Mouse (Mus musculus) kidney, postnatal 4 days (tissue): ENCODE measurements at regions not wholly inside any gene's neighbourhood (a gene's known extent, or its start where the extent isn't known, plus 50 kb on each side); places are given as distances from the start of the nearest gene placed in this dataset.
A peak's percentile ranks its signal among the peaks of the same experiment; 100 is the strongest.

Source experiments
- DNase-seq, 2 experiments: peaks; one replicate each; pipeline ENCODE4 v3.0.0; 2021; ENCODE audit warnings: mixed read lengths in 2 of 2

DNA sequence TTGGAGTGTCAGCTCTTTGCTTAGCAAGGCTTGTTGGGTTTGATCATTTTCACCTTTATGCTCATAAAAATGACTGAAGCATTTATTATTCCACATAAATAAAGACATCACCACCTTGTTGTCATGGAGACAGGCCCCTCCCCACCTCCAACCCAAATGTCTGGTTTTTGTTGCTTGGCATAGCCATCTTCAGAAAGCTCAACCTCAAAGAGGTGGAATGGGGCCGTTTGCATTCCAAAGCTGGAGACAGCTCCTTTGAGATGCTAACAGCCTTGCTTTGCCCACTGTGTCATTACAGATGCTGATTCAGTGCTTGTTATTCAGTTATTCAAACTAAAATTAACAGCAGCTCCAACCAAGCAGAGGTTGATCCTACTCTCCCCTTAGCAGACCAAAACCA lies 51.9 kb upstream of the Lgalsl start:
- DNase-seq = no peak

DNA sequence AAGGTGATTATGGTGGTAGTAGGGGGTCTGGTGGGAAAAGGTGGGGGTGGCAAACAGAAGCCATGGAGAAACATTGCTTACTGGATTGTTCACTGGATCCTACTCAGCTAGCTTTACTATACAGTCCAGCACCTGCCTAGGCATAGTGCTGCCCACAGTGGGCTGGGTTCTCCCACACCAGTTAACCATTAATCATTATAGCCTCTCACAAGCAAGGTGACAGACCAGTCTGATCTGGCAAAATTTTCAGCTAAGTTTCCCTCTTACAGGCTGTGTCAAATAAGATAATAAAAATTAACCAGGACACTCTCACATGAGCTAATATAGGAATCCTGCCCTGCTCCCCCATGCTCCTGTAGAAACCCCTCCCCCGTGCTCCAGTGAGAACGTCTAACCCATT lies 53.1 kb upstream of the Lgalsl start:
- no peak for DNase-seq

DNA sequence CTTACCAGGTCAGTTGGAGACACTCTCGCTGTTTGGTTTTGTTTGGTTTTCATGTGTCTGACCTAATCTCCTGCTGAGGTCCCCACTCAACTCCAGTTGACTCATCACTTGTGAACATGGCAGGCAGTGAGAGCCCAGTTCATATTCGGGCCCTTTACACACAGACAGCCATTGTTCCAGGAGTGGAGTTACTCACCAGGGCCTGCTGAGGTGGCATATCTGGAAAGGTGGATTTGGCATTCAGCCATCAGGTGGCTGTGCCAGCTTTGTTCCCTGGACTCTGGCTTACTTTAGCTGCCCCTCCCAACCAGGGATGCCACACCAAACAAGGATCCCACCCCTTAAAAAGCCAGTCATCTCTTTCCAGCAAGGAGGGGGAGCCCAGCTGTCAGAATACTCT lies 56.2 kb upstream of the Lgalsl start:
- DNase-seq = no peak

GRCm38 (mm10) chr11:20890479-20890878 lies 59.6 kb upstream of the Lgalsl start:
- DNase-seq = no peak

GRCm38 (mm10) chr11:20891711-20892110 lies 60.9 kb upstream of the Lgalsl start:
- DNase-seq = no peak

GRCm38 (mm10) chr11:20896277-20897123 lies 65.6 kb upstream of the Lgalsl start:
- DNase-seq = peak; percentile 55 to 69

GRCm38 (mm10) chr11:20897468-20897867 lies 66.6 kb upstream of the Lgalsl start:
- DNase-seq = no peak

DNA sequence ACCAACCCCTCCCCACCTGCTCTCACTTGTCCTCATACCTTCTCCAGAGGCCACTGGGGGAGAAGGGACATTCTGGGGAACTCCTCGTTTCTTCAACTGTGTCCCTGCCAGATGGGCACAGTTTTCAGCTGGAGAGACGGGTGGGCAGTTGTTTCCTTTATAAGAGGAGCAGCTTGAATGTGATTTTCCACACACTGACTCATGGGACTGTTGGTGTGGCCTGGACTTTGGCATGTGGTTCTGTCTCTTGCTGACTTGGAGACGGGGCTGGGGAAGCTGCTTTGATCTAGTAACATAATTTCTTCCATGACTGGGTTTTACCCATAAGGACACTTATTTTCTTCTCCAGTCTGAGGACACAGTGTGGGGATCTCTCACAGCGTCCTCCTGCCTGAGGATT lies 67.7 kb upstream of the Lgalsl start:
- peak in 1 of 2 experiments; percentile 20 for DNase-seq

- DNase-seq = no peak
Measured at GRCm38 (mm10) chr11:20899766-20900165, 68.9 kb upstream of the Lgalsl start.

- DNase-seq = no peak
Measured at GRCm38 (mm10) chr11:20902001-20902400, 71.1 kb upstream of the Lgalsl start.

DNA sequence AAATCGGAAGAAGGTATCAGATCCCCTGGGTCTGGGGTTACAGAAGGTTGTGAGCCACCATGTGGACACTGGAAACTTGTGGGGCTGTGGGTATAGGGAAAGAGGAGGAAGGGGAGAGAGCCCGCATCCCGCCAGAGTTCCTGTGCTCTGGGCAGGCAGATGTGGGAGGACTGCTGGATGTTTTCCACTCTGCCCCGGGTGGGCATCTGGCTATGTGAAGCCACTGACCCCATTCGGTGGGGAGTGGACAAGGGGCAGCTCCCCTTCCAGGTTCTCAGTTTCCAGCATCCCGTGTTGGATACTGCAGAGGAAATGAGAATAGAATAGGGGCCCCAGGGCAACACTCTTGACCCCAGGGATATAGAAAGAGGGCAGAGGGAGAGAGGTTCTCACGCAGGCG lies 72.1 kb upstream of the Lgalsl start:
- DNase-seq = no peak

DNA sequence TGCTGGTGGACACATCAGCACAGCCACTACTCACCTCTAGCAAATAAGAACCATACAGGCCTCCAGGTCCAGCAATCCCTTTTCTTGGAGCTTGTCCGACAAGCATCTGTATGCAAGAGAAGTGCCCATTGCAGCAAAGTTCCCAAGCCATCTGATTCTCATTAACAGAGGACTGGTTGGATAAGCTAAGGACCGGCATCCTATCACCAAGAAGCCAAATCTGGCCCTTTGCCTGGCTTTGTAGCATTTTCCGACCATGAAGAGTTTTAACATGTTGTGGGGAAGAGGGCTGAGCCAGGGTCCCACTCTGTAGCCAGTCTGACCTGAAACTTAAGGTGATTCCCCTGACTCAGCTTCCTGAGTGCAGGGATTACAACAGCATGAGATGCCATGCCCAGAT lies 77.1 kb upstream of the Lgalsl start:
- DNase-seq = no peak

DNA sequence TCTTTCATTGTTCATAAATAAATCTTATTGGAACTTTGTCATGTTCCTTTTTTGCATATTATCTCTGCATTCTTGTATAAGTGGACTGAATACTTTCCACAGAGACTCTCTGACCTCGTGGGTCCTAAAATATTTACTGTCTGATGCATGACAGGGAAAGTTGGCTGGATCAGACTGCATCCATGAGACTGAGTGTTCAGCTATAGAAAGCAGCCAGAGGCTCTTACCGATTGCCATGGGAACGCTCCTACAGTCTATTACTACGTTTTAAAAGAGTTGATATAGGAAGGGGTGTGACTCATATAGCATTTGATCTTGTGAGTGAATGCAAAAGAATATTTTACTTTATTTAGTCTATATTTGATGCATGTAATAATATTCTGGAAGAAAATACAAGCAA lies 77.6 kb upstream of the Lgalsl start:
- DNase-seq = no peak

DNA sequence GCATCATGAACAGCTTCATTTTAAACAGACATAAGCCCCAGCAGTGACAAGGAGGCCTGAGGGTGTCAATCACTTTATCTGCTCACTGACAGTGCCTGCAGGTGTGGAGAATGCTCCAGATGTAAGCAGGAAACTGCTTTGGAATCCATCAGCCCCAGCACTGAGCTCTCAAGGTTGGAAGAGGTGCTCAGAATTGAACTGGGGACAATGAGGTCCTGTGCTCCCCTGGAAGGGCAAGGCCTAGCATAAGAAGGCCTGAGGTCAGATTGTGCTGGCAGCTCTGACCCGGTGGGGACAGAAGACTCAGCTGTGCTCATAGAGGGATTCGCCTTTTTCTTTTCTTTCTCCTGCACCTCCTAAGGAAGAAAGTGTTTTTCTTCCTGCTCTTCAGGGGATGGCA lies 82.2 kb upstream of the Lgalsl start:
- DNase-seq = no peak

GRCm38 (mm10) chr11:20913598-20914296 lies 82.9 kb upstream of the Lgalsl start:
- peak; percentile 93 for DNase-seq

- peak in 1 of 2 experiments; percentile 16 for DNase-seq
Measured at GRCm38 (mm10) chr11:20914297-20914997, 83.6 kb upstream of the Lgalsl start.

DNA sequence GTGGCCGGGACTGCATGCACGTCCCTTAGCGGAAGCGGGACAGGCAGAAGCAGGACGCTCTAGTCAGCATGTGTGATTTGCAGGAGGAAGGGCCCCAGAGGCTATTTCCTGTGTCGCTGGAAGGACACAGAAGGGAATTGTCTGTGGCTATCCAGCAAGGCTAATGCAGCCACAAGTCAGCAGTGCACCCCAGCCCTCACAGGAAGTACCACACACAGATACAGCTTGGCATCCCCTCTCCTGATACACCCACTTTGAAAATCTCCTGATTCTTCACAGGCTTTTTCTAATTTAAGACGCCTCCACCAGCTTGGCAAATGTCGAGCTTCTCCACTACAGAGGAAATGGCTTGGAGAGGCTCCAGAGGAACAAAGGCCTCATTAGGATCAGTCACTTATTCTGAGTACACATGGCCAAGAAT lies 84.3 kb upstream of the Lgalsl start:
- peak; percentile 68 to 80 for DNase-seq

- DNase-seq = peak; percentile 34 to 48
Measured at GRCm38 (mm10) chr11:20915687-20916432, 85.0 kb upstream of the Lgalsl start.

DNA sequence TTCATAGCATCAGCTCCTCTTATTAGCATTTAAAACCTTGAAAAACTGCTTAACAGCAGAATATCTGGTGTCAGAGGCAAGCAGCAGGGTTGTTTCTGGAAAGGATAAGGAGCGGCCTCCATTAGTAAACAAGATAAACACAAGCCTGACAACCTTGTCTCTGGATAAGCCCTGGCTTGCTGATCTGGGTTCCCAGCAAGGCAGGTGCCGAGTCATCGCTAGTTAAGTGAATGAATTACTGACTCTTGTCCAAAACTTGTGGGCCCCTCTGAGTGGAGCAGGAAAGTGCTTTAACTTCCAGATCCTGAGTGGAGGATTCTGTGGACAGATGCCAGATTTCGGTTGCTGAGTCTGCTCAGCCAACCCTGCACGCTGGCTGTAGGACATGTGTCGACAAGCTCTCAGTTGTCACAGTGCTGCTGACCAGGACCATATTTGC lies 85.6 kb upstream of the Lgalsl start:
- DNase-seq = peak; percentile 52 to 65

DNA sequence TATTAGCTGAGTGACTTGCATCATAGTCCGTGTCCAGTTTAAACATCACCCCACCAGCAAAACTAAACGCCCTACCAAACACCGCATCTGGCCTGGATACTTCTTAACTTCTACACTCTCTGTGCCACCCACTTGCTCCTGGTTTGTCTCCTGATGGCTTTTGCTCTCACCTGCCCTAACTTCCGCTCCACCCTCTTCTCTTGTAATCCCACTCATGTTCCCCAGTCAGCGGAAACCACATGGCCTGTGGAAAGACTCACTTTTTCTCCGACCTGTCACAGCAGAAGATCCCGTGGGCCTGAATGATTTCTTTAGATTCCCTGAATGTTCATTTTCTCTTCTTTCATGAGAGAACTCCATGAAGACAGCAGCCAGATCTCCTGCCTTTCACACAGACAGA lies 86.1 kb upstream of the Lgalsl start:
- no peak for DNase-seq

GRCm38 (mm10) chr11:20917483-20917882 lies 86.6 kb upstream of the Lgalsl start:
- DNase-seq = no peak

DNA sequence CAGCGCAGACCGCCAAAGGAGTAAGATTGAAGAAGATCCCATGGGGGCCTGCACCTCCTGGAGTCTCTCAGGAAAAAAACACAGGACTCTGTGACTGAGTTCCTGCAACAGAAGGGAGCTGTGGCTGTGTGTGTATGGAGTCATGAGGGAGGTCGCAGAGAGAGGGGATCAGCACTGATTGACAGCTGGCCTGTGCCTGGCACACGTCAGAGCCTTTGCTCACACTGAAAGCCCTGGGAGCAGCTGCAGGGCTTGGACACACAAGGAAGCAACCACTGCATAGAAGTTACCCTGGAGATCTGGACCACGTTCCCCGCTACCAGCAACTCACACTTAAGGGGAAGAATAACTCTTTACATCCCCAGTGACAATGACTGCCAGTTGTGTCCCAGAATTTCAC lies 92.3 kb upstream of the Lgalsl start:
- peak in 1 of 2 experiments; percentile 4 for DNase-seq

DNA sequence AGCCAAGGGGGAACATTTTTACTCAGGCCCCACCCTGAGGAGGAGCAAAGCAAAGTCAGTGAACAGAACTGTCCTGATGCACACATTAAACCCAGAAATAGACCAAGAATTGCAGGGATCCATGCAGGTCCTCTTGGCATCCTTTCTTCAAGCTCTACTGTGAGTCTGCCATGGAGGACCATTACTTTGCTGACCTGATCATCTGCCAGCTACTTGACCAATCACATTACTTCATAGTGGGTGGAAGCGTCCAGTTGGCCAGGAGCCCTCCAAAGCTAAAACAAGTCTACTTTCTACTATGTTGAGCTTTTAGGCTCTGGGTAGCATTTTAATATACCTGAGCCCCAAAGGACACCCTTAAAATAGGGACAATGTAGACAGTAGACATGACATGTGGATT lies 98.6 kb upstream of the Lgalsl start:
- DNase-seq = no peak
